Mouse (Mus musculus): ENCODE data around the gene Gm14391.
"Not testable (repeated sequence)": the region's sequence is repeated elsewhere in the genome, so short reads cannot be mapped to it uniquely, and the experiment has no call there.

DNA sequence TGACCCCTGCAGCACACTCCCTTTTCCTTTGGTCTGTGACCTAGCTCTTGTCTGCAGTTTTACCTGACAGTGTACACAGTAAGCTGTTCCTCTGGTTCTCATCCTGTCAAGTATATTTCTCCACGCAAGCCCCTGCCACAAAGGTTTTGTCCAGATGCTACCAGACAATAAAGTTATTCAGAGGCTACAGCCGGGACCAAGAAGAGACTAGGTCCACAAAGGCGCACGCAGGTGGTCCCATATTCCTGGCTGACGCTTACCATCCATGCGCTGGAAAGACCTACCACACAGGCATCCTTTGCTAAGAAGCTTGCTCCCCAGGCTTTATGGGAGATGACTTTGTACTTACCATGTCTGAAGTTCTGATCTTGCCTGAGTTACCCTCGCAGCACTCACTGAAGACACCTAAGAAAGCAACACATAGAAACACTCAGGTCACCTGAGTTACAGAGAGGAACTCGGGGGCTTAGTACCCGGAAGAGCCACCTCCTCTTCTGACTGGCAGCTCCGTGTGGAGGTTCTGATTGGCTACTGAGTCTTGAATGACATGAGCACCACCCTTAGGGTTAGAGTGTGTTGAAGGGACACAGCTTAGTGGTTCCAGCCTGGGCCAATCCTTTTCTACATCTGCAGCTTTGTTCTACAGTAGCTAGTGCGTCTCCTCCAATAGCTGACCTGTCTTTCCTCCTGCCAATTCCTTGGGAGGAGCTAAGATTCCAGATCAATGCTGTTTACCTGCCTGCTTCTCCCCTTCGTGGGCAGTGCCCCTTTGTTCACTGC lies 31.1 kb downstream of the Gm14391 start, which contains the start of gene Gm14443:
- not testable (repeated sequence) for TF ChIP-seq EP300 (IDR thresholded peaks at IDR 0.05; ENCODE audit: insufficient read depth, low read depth, low read length); POLR2A (IDR thresholded peaks at IDR 0.05; ENCODE audit: insufficient read depth, low read length); CTCF (IDR thresholded peaks at IDR 0.05; ENCODE audit: low read depth, low read length)
